Mouse (Mus musculus) adrenal gland, adult 2 months (tissue): Measurements from ENCODE around the gene Zdhhc18. TPM values are rescaled to one million over a fixed set of nuclear protein-coding genes. Genes with fewer than 3 reads are reported as not detected.

Experiments used
- DNase-seq: peaks from one replicate; pipeline ENCODE4 v3.0.0; 2021
- polyA plus RNA-seq: library from polyadenylated mRNA; depleted of rRNA; stranded (reverse); fragments of >200 nt; gene quantifications from 2 replicates; pipeline ENCODE4 v1.2.3, GENCODE M21; 2012
- total RNA-seq, 2 experiments: library from RNA; stranded (reverse); gene quantifications; 2 replicates each; pipeline ENCODE4 v1.2.3; 2021

Zdhhc18 gene
- total and polyA plus RNA-seq, 3 experiments = 18.4 to 31.0 (median 24.8) TPM

DNA sequence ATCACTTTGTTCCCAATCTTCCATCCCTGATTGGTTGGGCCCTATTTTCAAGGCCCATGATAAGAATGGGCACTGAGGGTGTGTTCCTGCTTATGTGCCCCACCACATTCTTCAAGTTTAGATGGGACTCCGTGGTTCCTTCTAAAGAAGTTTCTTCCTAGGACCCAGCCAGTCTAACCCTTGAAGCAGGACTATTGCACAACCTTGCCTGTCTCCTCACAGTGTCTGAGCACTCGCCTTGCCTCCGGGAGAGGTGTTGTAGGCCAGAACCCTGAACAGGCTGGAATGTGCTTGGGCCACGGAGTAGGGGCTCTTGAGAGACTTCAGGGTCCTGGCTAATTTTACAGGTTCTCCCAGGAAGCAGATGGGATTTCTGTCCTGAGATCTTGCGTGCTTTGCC is 46.9 kb downstream of the Zdhhc18 start:
- no peak for DNase-seq

DNA sequence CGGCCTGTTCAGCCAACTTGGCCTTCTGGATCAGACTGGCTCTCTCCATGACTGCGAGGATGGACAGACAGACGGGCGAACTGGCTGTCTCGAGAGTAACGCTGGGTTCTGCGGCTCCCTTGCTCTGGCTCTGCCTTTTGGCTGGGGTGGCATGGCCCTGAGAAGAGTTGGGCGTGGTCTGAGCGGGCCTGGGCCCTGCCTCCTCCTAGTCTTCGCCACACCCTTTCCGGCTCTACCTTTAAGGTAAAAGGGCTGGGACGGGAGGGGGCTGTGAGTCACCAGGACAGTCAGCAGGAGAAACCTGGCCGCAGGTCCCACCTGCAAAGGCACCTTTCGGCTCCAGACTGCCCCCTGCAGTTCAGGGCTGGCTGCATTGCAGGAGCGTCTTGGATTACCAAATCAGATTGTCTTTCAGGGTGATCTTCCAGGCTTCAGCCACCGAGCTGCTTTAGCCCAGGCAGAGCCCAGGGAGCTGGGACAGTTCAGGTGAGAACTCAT is 48.2 kb downstream of the Zdhhc18 start, which contains the start of gene Sfn:
Gene Sfn, minus strand, starts transcription at position 448 of the 498 bp plus-strand sequence.
- peak; percentile 35 for DNase-seq

- DNase-seq = no peak
Observed at GRCm38 (mm10) chr4:133600306-133600705, 49.6 kb downstream of the Zdhhc18 start.

DNA sequence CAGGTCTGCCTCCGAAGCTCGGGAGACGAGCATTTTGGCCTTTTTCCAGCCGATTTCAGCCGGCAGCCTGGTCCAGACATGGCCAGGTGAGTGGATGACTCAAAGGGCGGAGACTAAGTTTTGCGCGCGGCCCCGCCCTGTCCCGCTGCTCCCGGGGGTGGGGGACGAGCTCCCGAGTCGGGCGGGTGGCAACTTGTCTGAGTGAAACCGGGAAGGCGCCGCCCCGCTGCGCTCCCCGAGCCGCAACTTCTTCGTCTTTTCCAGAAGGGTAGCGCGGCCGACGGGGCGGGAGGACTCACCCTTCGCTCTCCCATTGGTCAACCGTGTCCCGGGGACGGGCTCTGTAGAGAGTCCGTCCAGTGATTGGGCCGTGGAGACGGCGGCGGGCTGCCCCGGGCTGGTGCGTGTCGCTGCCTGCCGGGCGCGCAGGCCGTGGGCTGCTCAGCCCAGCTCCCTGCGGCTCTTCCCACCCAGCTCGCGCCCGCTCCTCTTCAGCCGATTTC is 50.3 kb downstream of the Zdhhc18 start:
- peak; percentile 96 for DNase-seq

GRCm38 (mm10) chr4:133599116-133599515 is 50.8 kb downstream of the Zdhhc18 start:
- no peak for DNase-seq

GRCm38 (mm10) chr4:133598616-133599015 is 51.3 kb downstream of the Zdhhc18 start:
- DNase-seq = no peak

DNA sequence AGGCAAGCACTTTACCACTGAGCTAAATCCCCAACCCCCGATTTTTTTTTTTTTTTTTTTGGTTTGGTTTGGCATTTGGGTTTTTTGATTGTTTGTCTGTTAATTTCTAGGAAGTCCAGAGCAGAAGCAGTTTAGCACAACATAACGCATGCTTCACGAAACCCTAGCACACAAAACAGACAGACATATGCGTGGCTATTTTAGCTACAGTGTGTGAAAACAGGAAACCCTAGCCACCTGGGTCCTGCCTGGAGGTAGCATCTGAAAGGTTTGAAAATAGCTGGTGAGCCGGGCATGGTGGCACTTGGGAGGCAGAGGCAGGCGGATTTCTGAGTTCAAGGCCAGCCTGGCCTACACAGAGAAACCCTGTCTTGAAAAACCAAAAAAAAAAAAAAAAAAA is 53.9 kb downstream of the Zdhhc18 start:
- DNase-seq = no peak

GRCm38 (mm10) chr4:133595538-133595937 is 54.4 kb downstream of the Zdhhc18 start:
- DNase-seq = no peak

- DNase-seq = peak; percentile 71
Observed at GRCm38 (mm10) chr4:133592570-133592969, 57.4 kb downstream of the Zdhhc18 start.

GRCm38 (mm10) chr4:133584059-133584951 is 65.6 kb downstream of the Zdhhc18 start, which contains the start of gene Gpn2:
Gene Gpn2 (plus strand): TSS chr4:133584362.
- DNase-seq = peak; percentile 88

DNA sequence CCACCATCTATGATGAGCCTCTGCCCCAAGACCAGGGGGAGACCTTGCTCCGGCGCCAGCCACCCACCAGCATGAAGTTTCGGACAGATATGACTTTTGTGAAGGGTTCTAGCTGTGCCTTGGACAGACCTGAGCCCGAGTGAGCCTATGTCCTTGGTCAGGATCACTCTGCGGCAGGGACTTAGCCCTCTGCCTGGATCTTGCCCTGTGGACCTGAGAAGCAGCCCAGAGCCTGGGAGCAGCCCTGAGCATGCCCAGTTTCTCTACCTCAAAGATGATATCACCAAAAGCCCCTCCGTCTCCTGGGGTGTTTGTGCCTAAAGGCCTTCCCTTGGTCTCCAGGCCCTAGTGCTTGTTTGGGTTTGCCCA is 66.3 kb downstream of the Zdhhc18 start:
- DNase-seq = peak; percentile 30

DNA sequence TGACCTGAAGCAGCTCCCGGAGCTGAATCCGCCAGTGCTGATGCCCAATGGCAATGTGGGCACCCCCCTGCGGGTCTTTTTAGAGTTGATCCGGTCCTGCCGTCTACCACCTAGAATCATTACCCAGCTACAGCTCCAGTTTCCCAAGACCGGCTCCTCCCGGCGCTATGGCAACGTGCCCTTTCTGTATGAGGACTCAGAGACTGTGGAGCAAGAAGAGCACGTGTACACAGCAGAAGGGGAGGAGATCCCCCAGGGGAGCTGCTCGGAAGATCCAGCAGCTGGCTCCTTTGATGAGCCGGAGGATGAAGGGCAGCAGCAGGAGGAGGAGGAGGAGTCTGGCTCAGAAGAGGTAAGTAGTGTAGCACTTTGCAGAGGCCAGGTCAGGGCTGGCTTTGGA is 72.0 kb downstream of the Zdhhc18 start:
- DNase-seq = no peak

- no peak for DNase-seq
Observed at GRCm38 (mm10) chr4:133574843-133575202, 75.1 kb downstream of the Zdhhc18 start.

GRCm38 (mm10) chr4:133574070-133574842 is 75.7 kb downstream of the Zdhhc18 start, which contains the start of gene Gpatch3:
Gene Gpatch3 (plus strand): TSS chr4:133574745.
- DNase-seq = peak; percentile 93

DNA sequence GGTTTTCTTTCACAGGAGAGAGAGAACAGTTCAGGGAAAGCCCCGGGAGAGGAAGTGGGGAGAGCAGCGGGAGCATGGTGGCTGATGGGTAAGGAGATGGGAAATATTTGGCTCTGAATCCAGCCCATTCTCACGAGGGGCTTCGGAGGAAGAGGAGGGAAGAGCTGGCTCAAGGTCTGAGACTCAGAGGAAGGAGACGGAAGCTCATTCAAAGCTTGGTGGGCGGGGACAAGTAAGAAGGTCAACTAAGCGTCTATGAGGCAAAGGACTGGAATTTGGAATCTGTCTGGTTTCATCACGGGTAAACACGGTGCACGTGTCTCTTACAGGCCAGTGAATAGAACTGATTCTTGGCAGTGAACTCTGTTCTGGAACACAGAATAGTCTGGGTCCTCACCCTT is 79.9 kb downstream of the Zdhhc18 start:
- peak; percentile 82 for DNase-seq

- DNase-seq = no peak
Observed at GRCm38 (mm10) chr4:133569291-133570065, 80.5 kb downstream of the Zdhhc18 start.

GRCm38 (mm10) chr4:133567251-133567650 is 82.7 kb downstream of the Zdhhc18 start:
- DNase-seq = no peak

DNA sequence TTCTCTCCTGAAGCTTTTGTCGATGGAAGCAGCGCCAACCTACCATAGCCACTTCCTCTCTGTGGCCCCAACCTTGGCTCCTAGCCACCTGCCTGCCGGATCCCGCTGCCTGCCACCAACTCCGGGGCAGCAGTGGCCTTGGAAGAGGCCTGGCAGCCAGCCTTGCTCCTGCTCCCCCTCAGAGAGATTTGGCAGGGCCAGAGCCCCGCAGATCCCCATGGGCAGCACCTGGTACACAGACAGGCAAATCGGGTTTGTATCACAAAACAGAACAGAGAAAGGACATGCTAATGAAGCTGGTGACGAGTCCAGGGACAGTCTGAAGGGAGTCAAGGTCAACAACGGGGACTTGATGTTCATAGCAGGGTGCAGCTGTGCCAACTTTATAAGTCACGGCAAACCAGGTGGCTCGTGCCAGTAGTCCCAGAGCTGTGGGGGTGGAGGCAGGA is 86.8 kb downstream of the Zdhhc18 start:
- peak; percentile 93 for DNase-seq

DNA sequence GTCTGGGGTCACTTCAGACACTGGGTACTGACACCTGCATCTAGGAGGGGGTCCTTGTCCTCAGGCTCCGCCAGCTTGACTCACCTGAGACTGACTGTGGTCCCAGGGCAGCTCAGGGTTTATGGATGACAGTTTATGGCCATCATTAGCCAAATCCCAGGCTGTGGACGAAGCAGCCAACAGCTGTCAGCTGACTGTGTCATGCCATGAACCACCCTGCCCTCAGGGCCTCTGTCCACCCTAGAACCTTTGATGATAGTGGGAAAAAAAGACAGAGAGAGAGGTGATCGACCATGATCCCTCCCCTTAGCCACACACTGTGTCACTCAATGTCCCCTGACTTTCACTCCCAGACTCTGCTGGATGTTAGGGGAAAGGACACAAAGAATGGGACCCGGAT is 88.3 kb downstream of the Zdhhc18 start:
- no peak for DNase-seq

GRCm38 (mm10) chr4:133559846-133560245 is 90.1 kb downstream of the Zdhhc18 start:
- no peak for DNase-seq

DNA sequence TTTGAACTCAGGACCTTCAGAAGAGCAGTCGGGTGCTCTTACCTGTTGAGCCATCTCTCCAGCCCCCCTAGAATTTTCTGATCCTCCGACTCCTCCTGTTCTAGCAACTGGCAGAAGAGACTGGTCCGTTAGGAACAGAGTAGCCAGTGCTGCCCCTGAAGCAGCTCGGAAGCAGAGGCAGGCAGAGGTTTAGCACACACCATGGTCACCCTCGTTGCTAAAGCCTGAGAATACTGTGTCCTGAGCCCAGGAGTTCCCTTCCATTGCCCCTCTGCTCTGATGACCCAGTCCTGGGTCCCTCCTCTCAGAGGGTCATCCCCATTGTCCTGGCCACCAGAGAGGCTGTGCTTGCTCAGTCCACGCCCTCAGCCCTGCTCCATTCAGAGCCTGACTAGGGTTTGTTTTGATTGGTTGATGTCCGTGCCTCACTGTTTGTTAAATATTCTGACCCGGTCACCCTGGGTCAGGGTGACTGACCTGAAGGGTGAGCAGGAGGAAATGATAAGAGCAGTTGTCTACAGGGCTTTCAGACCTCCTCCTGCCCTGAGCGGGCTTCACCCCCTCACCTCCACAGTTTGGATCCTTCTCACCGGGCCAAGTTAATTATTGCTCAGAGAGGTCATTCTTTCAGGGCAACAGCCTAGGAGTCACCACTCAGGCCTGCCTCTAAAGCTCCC is 92.8 kb downstream of the Zdhhc18 start:
- DNase-seq = peak; percentile 49
